Mouse (Mus musculus) liver (tissue): ENCODE measurements at regions not wholly inside any gene's neighbourhood (a gene's known extent, or its start where the extent isn't known, plus 50 kb on each side); places are given as distances from the start of the nearest gene placed in this dataset.
A peak's percentile ranks its signal among the peaks of the same experiment; 100 is the strongest.

Source experiments
- DNase-seq: peaks from one replicate; pipeline ENCODE4 v3.0.0-alpha.2; 2020; ENCODE audit warnings: mixed read lengths

DNA sequence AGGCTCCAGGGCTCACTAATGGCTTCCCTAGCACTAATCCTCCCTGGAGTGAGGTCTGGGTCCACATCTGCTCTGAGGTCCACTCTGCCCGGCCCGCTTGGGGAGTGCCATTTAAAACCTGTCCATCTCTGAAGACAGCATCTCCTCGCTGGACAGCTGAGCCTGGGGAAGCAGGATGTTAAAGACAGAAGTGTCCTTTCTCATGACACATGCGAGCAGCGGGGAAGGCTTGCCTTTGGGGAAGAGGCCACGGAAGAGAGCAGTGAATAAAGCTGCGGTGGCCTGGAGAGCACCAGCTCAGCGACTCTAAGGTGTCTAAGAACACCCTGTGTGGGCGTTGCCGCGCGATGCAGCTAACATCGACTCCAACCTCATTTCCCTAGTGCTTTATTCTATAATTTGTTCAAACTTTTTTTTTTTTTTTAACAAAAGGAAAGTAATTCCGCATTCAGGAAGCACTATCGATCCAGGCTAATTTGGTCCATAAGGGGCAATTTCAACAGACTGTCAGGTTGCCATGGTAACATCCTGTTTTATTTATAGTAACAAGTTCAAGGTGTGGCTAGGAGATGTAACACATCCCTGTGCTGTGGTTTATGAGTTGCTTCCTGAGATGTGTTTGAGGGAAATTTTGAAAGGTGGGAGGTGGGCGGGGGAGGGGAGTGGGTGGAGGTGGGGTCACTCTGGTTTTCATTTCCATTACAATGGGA, 120.0 kb downstream of the Cartpt start:
- no peak for DNase-seq

DNA sequence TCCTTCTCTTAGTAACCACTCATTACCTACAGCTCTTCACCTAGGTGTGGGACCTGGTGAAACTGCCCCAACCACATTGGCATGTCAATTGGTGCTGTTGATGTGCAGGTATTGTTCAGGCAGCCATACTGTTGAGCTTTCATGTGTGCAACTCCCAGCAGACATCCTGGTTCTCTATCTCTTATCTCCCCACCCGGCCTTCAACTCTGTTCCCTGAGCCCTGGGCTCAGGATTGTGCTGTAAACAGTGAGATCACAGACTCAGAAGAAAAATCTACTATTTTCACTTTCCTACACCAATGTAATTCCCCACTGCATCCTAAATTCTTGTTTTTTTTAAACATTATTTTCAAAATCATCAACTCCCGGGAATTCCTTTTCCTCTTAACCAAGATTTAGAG, 122.1 kb downstream of the Cartpt start:
- no peak for DNase-seq

DNA sequence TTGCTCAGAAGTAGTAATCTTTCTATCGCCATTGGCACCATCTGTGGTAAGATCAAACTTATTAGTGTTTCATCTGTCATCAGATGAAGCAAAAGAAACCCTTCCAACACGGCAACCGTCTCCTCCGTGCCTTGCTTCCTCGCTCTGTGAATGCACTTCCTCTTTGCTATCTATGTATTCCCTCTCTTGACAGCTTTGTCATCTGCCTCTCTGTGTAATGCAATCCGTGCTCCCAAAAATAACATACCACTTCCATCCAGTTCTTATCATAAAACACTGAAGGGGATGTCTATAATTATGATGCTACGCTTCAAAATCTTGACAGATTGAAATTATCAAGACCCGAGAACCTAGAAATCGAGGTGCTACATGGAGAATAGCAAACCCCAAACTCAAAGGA, 123.2 kb downstream of the Cartpt start:
- no peak for DNase-seq

DNA sequence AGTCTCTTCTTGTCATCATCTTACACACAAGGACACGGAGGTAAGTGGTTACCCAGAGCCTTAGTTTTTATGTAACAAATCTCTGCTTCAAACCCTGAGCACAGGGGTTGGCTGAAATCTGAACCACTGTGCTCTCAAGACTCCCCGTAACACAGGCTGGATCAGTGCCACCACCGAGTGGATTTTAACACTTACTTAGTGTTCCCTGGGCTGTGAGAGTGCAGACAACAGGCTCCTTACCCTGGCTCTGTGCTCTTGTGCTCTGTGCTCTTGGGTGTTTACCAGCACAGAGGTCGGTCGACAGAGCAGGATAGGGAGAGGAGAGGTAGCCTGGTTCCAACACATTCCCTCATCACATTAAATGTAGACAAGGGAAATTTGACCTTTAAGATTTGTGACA, 134.9 kb downstream of the Cartpt start:
- no peak for DNase-seq

DNA sequence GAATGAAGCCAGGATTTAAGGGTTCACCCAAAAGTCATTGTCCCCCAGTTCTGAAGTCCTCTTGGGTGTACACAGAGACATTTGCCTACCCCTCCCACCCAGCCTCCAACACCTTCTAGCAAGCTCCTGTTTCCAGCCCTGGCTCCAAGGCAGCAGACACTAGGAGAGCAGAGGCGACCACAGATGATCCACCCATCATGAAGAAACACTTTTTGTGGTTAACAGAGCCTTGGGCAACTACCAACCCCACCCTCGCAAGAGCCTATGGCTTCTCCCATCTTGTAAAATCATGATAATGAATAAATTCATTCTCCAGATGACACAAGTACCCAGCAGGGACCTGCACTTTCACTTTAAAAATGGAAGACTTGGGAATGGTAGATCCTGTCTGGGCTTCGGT, 136.1 kb downstream of the Cartpt start:
- DNase-seq = no peak

DNA sequence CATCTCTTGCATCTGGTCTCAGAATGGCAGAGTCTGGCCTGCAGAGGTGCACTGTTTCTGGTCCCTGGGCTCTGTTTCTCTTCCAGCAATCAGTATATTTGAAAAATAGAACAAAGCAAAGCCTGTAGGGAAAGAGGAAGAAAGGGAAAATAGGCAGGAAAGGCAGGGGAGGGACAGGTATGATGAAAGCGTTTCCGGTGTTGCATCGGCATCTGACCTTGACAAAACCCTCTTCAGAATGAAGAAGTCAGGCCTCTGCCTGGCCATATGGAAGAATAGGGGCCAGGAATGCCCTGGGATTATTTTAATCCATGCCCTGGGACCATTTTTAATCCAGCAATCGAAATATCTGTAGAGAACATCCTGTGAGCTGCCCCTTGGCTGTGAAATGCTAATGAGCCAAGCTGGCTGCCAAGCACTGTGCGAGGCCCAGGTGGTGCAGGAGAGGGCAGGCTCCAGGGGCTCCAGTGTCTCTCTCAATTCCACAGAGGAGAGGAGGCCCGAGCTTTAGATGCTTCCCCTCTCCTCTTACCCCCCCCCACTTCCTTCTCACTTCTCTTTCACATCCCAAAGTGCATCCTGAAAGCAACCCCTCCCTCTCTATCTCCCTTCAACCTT, 136.7 kb downstream of the Cartpt start:
- no peak for DNase-seq

DNA sequence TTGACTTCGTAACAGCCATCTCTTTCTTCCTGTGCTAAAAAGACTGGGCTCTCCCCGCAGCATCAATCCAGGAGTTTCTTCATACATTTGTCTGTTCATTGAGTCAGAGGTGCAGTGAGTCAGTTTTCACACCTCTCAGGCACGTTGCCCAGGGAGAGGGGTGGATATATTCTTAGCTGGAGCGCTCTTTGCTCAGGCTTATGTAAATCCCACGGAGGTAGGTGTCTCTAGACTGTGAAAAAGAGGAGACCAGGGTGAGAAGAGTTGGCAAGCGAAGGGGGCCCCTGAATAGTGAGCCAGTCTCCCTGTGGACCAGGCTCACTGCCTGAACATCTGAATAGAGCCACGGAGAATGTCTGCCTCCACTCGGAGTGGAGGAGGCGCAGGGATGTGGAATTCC, 139.0 kb downstream of the Cartpt start:
- DNase-seq = no peak

DNA sequence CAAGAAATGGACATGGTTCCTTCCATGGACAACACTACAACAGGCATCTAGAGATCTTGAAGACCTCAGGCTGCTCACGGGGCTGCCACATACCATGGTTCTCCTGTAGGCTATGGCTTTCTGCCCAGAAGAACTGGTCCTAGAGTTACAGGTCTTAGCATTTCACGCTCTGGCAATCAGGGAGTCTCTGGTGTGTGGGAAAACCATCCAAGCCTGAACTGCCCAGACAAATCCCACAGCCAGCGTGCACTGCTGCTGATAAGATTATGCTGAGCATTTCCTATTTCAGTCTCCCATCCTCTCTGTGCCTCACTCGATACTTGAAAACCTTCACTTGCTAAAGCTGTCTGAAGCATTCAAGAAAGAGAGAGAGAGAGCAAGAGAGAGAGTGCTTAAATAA, 139.5 kb downstream of the Cartpt start:
- peak; percentile 55 for DNase-seq

DNA sequence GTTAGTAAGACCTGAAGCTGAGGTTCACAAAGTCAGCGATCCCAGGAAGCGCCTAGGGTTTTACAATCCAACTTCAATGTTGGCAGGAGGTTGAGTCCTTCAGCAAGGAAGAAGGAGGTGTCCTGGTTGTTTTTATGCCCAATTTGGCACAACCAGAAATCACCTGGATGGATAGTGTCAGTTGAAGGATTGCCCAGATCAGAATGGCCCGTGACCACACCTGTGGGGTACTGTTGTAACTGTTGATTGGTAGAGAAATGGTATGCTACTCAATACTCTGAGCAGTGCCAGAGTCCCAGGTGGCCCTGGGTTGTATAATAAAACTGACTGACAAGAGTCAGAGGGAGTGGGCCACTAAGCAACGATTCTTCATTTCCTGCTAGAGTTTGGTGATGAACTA, 140.2 kb downstream of the Cartpt start:
- no peak for DNase-seq

DNA sequence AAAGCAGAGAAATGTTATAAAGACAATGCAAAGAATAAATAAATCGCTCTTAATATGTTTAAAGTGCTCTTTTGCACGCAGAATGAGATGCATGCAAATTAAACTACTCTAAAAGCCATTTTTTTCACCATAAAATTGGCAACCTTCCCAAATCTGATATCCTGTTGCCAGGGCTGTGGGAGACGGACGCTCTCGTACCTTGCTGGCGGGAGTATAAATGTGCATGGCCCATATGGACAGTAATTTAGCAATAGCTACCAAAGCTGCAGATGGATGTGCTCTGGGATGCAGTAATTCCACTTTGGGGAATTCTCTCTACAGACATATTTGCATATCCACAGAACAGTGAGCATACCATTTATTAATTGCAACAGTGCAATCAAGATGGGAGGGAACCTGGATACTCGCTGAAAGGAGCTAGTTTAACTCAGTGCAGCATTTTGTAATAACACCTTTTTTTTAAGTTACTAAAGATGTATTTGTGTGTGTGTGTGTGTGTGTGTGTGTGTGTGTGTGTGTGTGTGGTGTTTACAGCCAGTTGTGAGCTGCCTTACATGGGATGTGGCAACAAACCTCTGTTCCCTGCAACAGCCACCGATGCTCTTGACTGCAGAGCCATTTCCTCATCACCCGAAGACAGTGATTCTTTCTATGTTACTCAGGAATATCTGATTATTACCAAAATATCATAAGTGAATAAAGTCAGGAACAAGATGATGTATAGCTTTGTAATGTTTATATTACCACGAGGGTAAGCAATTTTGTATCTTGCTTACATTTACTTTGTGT, 141.4 kb downstream of the Cartpt start:
- no peak for DNase-seq

DNA sequence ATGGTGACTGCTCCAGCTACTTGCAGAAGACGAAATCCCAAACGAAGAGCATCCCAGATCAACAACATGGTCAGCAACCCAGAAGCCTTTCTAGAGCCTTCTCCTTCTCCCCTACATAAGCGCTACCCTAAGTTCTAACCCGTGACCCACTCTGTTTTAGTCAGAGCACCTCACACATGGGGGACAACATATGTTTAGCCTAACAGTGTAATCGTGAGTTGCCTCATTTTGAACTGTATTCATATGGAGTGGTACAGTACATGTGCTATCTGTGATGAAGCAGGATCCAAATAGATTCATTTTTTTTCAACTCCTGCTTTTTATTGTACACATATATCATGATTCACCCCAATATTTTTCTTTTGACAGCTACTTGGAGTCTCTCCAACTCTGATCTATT, 146.2 kb downstream of the Cartpt start:
- DNase-seq = no peak

DNA sequence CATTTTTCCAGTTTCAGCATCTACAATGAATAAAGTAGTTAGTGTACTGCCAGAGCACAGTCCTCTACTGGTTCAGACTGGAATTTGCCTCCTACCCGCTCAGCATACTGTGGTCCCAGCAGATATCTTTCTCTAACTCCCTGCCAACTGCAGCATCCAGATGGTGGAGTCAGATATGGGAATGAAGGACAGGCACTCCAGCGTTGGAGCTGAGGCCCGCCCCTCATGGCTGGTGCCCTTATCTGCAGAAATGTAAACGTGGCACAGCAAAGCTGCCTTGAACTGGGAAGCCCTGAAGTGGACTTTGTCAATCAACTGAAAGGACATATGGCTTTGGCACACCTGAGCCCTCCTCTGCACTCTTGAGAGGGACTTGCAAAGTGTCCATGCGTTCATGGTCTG, 146.6 kb downstream of the Cartpt start:
- peak; percentile 92 for DNase-seq

DNA sequence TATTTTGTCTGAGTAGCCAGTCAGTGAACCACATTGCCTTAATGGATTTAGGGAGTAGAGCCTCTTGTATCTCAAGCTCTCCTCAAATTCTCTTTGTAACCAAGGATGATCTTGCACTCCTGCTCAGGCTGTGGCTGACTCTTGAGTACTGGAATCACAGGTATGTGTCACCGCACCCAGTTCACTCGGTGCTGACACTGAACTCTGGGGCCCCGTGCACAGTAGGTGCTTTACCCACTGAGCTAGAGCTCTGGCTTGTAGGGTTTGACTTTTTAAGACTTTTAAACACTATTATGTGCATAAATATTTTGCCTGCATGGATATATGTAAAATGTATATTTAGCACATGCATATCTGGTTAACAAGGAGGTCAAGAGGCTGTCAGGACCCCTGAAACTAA, 147.4 kb downstream of the Cartpt start:
- peak; percentile 53 for DNase-seq

DNA sequence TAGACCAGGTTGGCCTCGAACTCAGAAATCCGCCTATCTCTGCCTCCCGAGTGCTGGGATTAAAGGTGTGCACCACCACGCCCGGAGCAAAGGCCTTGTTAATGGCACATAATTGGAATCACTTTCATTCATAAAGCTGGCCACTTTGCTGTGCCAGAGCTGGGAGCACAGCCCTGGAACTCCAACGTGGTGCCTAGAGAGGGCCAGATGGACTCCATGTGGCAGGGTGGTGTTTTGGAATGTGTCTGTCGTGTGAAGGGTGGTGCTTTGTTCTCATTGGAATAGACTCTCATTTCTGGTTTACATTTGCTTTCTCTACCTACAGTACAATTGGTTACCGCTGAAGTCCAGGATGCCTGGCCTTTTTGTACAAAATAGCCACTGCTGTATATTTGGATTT, 150.2 kb downstream of the Cartpt start:
- no peak for DNase-seq

DNA sequence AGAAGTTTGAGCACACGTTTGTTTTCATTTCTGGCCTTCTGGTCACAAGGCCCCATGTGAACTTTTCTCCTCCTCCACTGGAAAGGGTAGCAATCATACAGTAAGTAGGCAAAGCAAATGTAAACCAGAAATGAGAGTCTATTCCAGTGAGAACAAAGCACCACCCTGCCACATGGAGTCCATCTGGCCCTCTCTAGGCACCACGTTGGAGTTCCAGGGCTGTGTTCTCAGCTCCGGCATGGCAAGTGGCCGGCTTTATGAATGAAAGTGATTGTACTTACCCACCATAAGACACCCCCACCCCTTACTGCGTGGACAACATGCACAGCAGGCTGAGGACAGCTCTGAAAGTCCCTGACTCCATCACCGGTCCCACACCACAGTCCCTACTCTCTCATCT, 151.5 kb downstream of the Cartpt start:
- no peak for DNase-seq

DNA sequence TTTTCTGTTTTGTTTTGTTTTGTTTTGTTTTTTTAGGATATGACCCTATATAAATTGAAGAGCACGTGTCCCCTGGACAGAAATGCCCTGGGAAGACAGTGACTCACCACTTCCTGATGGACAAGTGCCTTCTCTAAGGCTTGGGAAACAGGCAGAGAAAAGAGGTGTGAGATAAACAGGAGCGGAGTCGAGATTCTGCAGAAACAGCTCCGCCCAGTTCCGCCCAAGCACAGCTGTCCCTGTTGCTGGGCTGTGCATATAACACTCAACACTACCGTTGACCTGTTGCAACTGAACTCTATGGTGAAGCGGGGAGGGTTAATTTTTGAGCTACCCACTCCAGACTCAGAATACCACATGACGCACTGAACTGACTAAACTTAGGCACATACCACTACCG, 152.8 kb downstream of the Cartpt start:
- DNase-seq = peak; percentile 74

DNA sequence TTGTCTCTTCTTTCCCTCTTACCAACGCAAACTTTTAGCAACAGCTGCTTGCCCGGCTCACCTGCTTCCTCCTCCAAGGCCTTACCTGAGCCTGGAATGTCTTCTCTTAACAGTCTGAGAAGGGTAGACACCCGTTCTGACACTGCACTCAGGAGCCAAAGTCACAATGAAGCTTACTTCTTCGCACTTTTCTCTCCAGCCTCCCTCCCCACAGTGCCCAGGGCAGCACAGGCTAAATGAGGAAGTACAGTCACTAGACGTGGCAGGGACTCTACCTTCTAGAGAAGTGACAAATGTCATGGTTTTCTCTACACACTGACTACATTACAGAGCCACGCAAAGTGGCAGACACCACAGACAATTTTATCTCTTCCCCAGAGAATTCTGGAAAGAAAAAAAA, 155.4 kb downstream of the Cartpt start:
- no peak for DNase-seq

DNA sequence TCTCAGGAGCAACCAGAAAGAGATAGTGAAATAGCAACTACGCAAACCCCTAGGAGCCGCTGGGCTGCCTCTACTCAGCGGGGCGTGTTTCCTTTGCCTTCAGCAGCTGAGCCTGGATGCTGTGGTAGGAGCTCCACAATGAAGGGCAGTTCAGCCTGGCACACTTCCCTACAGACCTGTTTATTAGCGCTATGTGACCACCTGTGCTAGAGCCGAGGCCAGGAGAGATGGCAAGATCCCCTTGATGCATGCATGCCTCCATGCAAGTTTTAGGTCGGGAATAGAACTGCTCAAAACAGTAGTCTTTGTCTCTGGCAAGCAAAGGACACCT, 156.1 kb downstream of the Cartpt start:
- DNase-seq = no peak

DNA sequence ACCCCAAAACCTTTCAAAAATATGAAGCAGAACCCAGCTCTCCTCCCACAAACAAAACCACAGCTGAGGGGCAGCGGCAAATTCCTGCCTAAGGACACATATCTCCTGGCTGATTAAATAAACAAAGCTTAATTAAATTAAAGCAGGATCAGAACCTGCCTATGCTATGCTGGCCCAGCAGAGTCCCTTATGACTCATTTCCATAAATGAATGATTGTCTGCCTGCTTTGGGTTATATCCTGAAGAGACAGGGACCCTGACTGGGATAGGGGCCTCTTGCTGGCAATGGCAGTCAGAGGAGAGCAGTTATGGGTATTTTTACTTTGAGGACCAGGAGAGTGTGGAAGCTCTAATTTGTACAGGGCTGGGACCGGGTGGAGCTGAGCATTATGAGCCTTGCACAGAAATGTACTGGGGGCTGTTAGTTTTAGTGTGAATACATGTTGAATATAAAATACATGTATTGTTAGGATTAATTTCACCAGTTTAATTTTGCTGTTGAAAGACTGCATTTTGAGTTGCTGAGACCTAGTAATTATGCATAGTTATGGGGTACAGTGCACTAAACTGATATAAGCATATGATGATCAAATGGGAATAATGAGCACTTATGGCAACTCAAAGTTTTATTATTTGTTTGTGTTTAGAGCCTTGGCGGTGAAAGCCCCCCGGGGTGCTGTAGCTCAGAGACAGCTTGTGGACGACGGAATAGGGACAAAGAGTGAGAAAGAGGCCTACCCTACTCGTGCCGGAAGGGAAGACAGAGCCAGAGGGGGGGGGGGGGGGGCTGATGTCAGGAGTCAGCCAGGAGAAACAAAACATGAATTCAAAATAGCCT, 156.7 kb downstream of the Cartpt start:
- DNase-seq = no peak

DNA sequence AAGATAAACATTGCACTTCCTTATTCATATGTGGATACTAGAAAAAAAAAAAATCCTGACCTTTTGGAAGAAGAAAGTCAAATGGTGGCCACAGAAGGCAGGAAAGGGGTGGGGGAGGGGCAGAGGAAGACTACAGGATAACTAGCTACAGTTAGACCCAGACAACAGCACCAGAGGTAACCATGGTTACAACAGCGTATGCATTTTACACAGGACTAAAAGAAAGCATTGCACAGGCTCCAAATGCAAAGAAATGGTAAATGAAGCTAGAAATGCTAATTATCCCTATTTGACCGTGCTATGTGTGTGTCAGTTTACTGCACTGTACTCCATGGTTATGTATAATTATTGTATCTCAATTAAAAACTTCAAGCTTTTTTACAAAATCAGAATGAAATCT, 158.4 kb downstream of the Cartpt start:
- DNase-seq = no peak

DNA sequence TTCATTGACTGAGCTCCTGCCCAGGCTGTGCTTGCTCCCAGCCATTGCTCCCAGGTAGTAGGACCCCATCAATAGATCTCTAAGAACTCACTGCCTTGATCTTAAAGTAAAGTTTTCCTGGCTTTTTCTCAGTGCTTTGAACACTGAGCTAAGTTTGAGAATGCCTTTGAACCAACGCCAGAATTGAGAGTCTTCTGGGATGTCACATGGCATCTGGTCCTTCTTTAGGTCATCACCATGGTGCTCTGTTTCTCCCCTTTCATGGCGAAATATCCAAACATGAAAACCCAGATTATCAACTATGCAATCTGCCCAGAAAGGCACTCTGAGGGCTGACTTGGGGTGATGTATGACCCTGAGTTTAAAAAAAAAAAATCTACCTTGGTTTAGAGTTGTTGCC, 158.9 kb downstream of the Cartpt start:
- DNase-seq = no peak

DNA sequence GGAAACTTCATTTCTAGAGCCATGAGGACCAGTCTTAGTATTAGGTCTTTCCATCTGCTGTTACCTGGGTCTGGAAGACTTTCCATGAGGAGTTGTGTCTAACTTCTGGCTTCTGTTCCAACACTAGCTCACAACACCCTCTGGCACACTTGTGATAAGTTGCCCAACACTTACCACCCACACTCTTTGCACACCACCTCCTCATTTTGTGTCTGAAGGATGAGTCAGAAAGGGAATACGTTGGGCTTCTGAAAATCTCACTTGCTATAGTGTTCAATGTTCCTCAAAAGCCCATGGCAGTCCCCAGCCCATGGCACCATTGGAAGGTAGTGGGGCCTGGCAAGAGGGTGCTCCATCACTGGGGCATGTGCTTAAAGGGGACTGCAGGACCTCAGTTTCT, 161.5 kb downstream of the Cartpt start:
- DNase-seq = no peak

DNA sequence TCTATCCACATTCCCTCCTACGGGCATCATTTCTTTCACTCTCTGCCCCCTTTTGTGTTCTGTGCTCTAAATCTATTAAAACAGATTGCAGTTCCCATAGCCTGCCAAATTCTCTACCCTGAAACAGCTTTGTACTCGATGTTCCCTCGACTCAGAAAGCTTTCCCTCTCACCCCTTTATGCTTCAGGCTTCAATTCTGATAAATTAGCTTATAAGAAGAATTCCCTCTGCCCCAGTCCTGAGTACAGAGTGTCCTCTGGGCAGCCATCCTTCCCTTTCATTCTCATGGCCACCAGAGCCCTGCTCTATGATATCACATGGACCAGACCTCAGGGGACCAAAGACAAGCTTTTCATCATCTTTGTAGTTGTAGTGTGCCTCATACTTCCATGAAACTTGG, 163.6 kb downstream of the Cartpt start:
- DNase-seq = no peak

DNA sequence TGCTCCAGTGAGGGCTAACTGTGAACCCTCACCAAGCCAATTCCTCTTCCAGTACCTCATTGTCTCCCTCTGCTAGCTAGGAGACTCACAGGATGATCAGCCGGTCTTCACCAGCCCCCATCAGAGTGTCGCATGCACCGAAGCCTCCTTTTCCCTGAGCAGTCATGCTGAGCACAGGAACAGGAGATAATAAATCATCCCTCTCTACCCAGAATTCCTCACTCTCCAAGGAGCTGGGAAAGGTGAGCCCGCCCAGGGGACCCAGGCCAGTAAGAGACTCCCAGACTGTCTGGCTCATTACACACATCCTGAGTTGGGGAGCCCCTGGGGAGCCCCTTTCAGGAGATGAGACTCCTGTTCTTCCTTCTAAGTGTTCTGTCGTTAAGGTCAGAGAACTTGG, 171.7 kb downstream of the Cartpt start:
- no peak for DNase-seq
